Mouse (Mus musculus) hindbrain, postnatal 0 days (tissue): ENCODE results near the gene Prdm16. TPM values are rescaled to one million over a fixed set of nuclear protein-coding genes. Genes with fewer than 3 reads are reported as not detected.

Source experiments
- ATAC-seq: fragments of 200-750 bp; cut with Nextera tagmentation; 2 replicates; pipeline ENCODE4 v1.8.0; 2017; ENCODE audit warnings: mild to moderate bottlenecking, moderate TSS enrichment, moderate library complexity
- DNase-seq: peaks from one replicate; pipeline ENCODE4 v3.0.0-alpha.2; 2015; ENCODE audit warnings: low spot score
- H3K27ac ChIP-seq: fragments of 300-500 bp; sonication (generic); 2 replicates; pipeline ENCODE4 v1.5.1; 2014; ENCODE audit warnings: mild to moderate bottlenecking
- H3K27me3 ChIP-seq: fragments of 300-500 bp; sonication (generic); 2 replicates; pipeline ENCODE4 v1.6.1; 2014; ENCODE audit warnings: low read length, mixed read lengths; ENCODE audit not compliant: insufficient read depth
- H3K36me3 ChIP-seq: fragments of 300-500 bp; sonication (generic); 2 replicates; pipeline ENCODE4 v1.6.1; 2014; ENCODE audit warnings: low read length, mixed read lengths; ENCODE audit not compliant: insufficient read depth
- H3K4me1 ChIP-seq: fragments of 300-500 bp; sonication (generic); 2 replicates; pipeline ENCODE4 v1.6.1; 2014; ENCODE audit warnings: antibody characterized with exemption, low read length, mixed read lengths; ENCODE audit not compliant: insufficient read depth
- H3K4me2 ChIP-seq: fragments of 300-500 bp; sonication (generic); 2 replicates; pipeline ENCODE4 v1.6.1; 2014; ENCODE audit warnings: low read depth, mild to moderate bottlenecking, low read length, moderate library complexity, mixed read lengths
- H3K4me3 ChIP-seq: fragments of 300-500 bp; sonication (generic); 2 replicates; pipeline ENCODE4 v1.5.1; 2014; ENCODE audit warnings: low read length
- H3K9ac ChIP-seq: fragments of 300-500 bp; sonication (generic); replicated peaks from 2 replicates; pipeline ENCODE4 v1.6.1; 2014; ENCODE audit warnings: mild to moderate bottlenecking, low read length, moderate library complexity, mixed read lengths
- H3K9me3 ChIP-seq: fragments of 300-500 bp; sonication (generic); 2 replicates; pipeline ENCODE4 v1.6.1; 2016; ENCODE audit warnings: low read length, mixed read lengths
- CTCF ChIP-seq: IDR thresholded peaks from 2 replicates; pipeline ENCODE4 v1.5.1; 2016; ENCODE audit warnings: antibody characterized with exemption, control low read depth, low read depth
- WGBS: fragments of 180-500 bp; shearing (Covaris S2); extraction: QIAGEN DNeasy Blood & Tissue Kit; methylation state at CpG from one replicate; pipeline ENCODE4 v1.1.7; 2014; 5-methylcytosine and 5-hydroxymethylcytosine counted together
- polyA plus RNA-seq: library from polyadenylated mRNA; unstranded; fragments of >200 nt; fragmentation: Nextera tagmentation; extraction: Ambion mirVana; gene quantifications from 2 replicates; pipeline ENCODE4 v1.2.1, GENCODE M21; 2015
- total RNA-seq: library from RNA; depleted of rRNA; stranded (reverse); fragments of >200 nt; gene quantifications from 2 replicates; pipeline ENCODE4 v1.2.3, GENCODE M21; 2014; rRNA removed

Gene Prdm16
- total and polyA plus RNA-seq, 2 experiments from 2014 or later = 5.3 to 10.5 TPM

GRCm38 (mm10) chr4:154293735-154294201, 342.9 kb downstream of the Prdm16 start:
- H3K4me2 ChIP-seq = no peak overlapping the region
- ATAC-seq (no peak), DNase-seq (no peak)
- H3K27me3 ChIP-seq = 0 out of 2 replicates have a peak, but pooled peaks cover 1% of the 10 kb centered on the region
- no peak for TF ChIP-seq CTCF
- H3K4me1 ChIP-seq = no peaks in the 10 kb centered on the region
- 64% methylated on average over 4 of the region's 4 CpGs for WGBS
- no peak overlapping the region for H3K27ac ChIP-seq
- no peak overlapping the region for H3K9ac ChIP-seq
- no peaks in the 10 kb centered on the region for H3K9me3 ChIP-seq
- H3K4me3 ChIP-seq = no peak overlapping the region
- H3K36me3 ChIP-seq = no peaks in the 10 kb centered on the region

DNA sequence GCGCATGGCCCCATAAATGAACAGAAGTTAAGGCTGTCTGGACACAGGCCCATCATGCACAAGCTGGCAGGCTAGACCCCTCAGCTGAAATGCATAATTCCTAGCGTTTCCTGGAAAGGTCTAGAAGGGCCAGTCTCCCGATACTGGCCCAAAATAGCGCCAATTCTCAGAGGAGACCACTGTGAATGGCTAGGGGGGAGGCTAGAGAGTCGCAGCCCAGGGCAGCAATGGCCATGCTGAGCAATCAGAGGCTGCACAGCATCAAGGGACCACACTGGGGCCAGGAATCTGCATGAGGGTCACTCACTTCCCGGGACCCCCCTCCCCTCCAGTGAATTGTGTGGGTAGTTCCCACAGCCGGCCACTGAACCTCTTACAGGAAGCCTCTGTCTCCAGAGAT, 353.0 kb downstream of the Prdm16 start:
- Histone ChIP-seq H3K27me3 (no peaks in the 10 kb centered on the region), H3K9me3 (no peaks in the 10 kb centered on the region), H3K4me2 (no peak overlapping the region), H3K4me3 (no peak overlapping the region), H3K36me3 (no peaks in the 10 kb centered on the region), H3K9ac (no peak overlapping the region), H3K4me1 (no peaks in the 10 kb centered on the region), H3K27ac (no peak overlapping the region)
- DNase-seq (no peak), ATAC-seq (no peak)
- no peak for TF ChIP-seq CTCF
- WGBS = 59% methylated on average over 7 of the region's 7 CpGs

DNA sequence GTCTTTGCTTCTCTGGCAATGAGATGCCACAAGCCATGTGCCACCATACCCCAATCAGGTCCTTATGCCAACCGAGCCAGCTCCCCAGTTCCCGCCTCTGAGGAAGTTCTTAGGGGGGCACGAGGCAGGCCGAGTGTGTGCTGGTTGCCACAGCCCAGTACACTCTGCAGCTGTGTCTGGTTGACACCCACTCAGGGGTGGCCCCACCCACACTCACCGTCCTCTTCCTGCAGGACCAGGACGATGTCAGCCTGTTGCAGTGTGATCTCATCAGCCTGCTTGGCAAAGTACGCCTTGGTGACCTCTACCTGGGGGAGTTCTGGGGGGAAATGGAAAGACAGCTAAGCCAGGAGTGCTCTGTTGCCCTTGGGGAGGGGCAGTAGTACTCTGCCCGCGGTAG, 357.2 kb downstream of the Prdm16 start:
- H3K9me3 ChIP-seq = no peaks in the 10 kb centered on the region
- no peaks in the 10 kb centered on the region for H3K27me3 ChIP-seq
- 88% methylated on average over 9 of the region's 9 CpGs for WGBS
- peaks cover 3% of the 10 kb centered on the region; the same call in 1 of the 2 replicates for H3K36me3 ChIP-seq
- H3K9ac ChIP-seq = no peak overlapping the region
- ATAC-seq (peak; percentile 39; the same call in 1 of the 2 replicates), DNase-seq (no peak)
- H3K4me3 ChIP-seq = no peak overlapping the region
- no peak overlapping the region for H3K27ac ChIP-seq
- no peaks in the 10 kb centered on the region for H3K4me1 ChIP-seq
- no peak overlapping the region for H3K4me2 ChIP-seq
- no peak for TF ChIP-seq CTCF

- peaks cover 7% of the 10 kb centered on the region; the same call in 1 of the 2 replicates for H3K36me3 ChIP-seq
- DNase-seq (peak; percentile 92), ATAC-seq (peak; percentile 47)
- no peak overlapping the region for H3K9ac ChIP-seq
- no peak overlapping the region for H3K4me3 ChIP-seq
- WGBS = 55% methylated on average over 3 of the region's 3 CpGs
- no peaks in the 10 kb centered on the region for H3K9me3 ChIP-seq
- H3K4me1 ChIP-seq = no peaks in the 10 kb centered on the region
- peak; percentile 96 for TF ChIP-seq CTCF
- H3K27me3 ChIP-seq = no peaks in the 10 kb centered on the region
- no peak overlapping the region for H3K4me2 ChIP-seq
- no peak overlapping the region for H3K27ac ChIP-seq
Observed at GRCm38 (mm10) chr4:154273000-154273399, 363.7 kb downstream of the Prdm16 start.

- Histone ChIP-seq H3K9me3 (no peaks in the 10 kb centered on the region), H3K4me2 (no peak overlapping the region), H3K27me3 (no peaks in the 10 kb centered on the region), H3K36me3 (peaks cover 4% of the 10 kb centered on the region; the same call in 1 of the 2 replicates), H3K9ac (no peak overlapping the region), H3K4me1 (no peaks in the 10 kb centered on the region), H3K4me3 (no peak overlapping the region), H3K27ac (no peak overlapping the region)
- no peak for DNase-seq
- no peak for TF ChIP-seq CTCF
- no peak for ATAC-seq
- WGBS = 58% methylated on average over 10 of the region's 10 CpGs
Observed at GRCm38 (mm10) chr4:154269520-154269919, 367.2 kb downstream of the Prdm16 start.

DNA sequence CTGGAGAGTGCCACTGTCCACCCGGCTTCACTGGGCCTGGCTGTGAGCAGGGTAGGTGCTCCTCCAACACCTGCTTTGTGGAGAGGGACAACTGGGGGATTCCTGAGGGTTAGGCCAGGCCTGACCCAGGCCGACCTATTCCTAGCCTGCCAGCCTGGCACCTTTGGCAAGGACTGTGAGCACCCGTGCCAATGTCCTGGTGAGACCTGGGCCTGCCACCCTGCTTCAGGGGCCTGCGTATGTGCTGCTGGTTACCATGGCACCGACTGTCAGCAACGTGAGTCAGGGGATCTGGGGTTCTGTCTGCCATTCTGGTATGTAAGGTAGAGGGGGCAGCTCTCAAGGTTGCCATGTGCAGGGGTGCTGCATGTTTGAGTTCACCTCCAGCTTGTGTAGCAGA, 369.2 kb downstream of the Prdm16 start:
- no peaks in the 10 kb centered on the region for H3K4me1 ChIP-seq
- no peak overlapping the region for H3K4me2 ChIP-seq
- H3K27ac ChIP-seq = no peak overlapping the region
- no peak for TF ChIP-seq CTCF
- H3K4me3 ChIP-seq = no peak overlapping the region
- no peaks in the 10 kb centered on the region for H3K9me3 ChIP-seq
- no peaks in the 10 kb centered on the region for H3K36me3 ChIP-seq
- no peak overlapping the region for H3K9ac ChIP-seq
- DNase-seq (no peak), ATAC-seq (no peak)
- 65% methylated on average over 6 of the region's 6 CpGs for WGBS
- H3K27me3 ChIP-seq = no peaks in the 10 kb centered on the region

Other genes with a start within 250 kb of the Prdm16 start
- gene Actrt2, start 31.0 kb upstream of the Prdm16 start, total RNA-seq = not detected in 2 replicates
- gene Actrt2, start 31.0 kb upstream of the Prdm16 start, polyA plus RNA-seq = not detected in 2 replicates
- 3.0 and 3.3 TPM in 2 replicates for gene Ttc34, start 200.6 kb upstream of the Prdm16 start, total RNA-seq
- 2.3 and 2.7 TPM in 2 replicates for gene Ttc34, start 200.6 kb upstream of the Prdm16 start, polyA plus RNA-seq
- 1.0 and 1.6 TPM in 2 replicates for gene Mmel1, start 232.7 kb upstream of the Prdm16 start, total RNA-seq
- 0.93 TPM in 2 replicates for gene Mmel1, start 232.7 kb upstream of the Prdm16 start, polyA plus RNA-seq